Mouse (Mus musculus) E14TG2a.4 (cell line): ENCODE measurements around the gene Vmn2r108.
"Not testable (repeated sequence)": the region's sequence is repeated elsewhere in the genome, so short reads cannot be mapped to it uniquely, and the experiment has no call there.

Source experiments
- H3K27me3 ChIP-seq: 2 replicates; pipeline ENCODE4 v1.6.1; 2014; ENCODE audit warnings: low read length, control low read depth; ENCODE audit not compliant: insufficient read depth
- H3K36me3 ChIP-seq: 2 replicates; pipeline ENCODE4 v1.6.1; 2014; ENCODE audit warnings: low read length, control low read depth; ENCODE audit not compliant: insufficient read depth
- H3K4me1 ChIP-seq: replicated peaks from 2 replicates; pipeline ENCODE4 v1.6.1; 2014; ENCODE audit warnings: low read depth, low read length, control low read depth
- H3K4me3 ChIP-seq: replicated peaks from 2 replicates; pipeline ENCODE4 v1.5.1; 2014; ENCODE audit warnings: mild to moderate bottlenecking, low read length
- H3K9me3 ChIP-seq: 2 replicates; pipeline ENCODE4 v1.6.1; 2014; ENCODE audit warnings: low read length, control low read depth
- CTCF ChIP-seq: conservative IDR thresholded peaks from 2 replicates; pipeline ENCODE4 v1.5.1; 2014; ENCODE audit warnings: low read length
- NANOG ChIP-seq: IDR thresholded peaks from 2 replicates; pipeline ENCODE4 v1.6.1; 2014; ENCODE audit warnings: borderline replicate concordance, low read length, mixed read lengths
- POU5F1 ChIP-seq: IDR thresholded peaks from 2 replicates; pipeline ENCODE4 v1.6.1; 2014; ENCODE audit warnings: low read length, borderline replicate concordance

Gene Vmn2r108

DNA sequence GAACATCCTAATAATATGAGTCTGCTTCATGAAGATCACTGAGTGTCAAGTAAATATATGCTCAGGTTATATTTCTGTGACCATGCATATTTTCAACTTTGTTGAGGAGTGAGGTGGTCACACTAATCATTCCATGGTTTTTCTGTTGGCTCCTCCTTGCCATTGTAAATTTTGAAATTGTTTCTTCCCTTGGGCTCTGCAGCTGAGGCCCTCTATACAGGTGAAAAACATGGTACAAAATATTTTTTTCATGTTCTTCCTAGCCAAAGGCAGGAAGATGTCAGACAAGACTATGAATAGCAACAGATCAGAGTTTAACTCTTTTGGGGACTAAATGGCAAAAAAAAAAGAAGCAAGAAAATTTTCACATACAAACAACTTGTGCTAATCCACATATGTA is at the start of gene Vmn2r108:
Gene Vmn2r108, minus strand, starts transcription at position 101 of the 400 bp plus-strand sequence.
- no peaks in the 10 kb centered on the region for H3K4me1 ChIP-seq
- TF ChIP-seq POU5F1, result no peak
- H3K27me3 ChIP-seq, result no peaks in the 10 kb centered on the region
- H3K9me3 ChIP-seq, result no peaks in the 10 kb centered on the region
- H3K4me3 ChIP-seq, result no peak within 1 kb of the TSS
- no peaks in the 10 kb centered on the region for H3K36me3 ChIP-seq

- H3K4me3 ChIP-seq, H3K27me3 ChIP-seq, H3K4me1 ChIP-seq, H3K36me3 ChIP-seq, H3K9me3 ChIP-seq: not testable (repeated sequence)
- TF ChIP-seq NANOG, result peak; percentile 54; the same call in 1 of the 2 replicates
Observed at GRCm38 (mm10) chr17:20508247-20508646, 27.1 kb upstream of the Vmn2r108 start.

- TF ChIP-seq NANOG (no peak), POU5F1 (no peak), CTCF (no peak)
- Histone ChIP-seq H3K4me1 (no peaks in the 10 kb centered on the region), H3K4me3 (no peak within 1 kb of the TSS), H3K36me3 (no peaks in the 10 kb centered on the region), H3K9me3 (no peaks in the 10 kb centered on the region), H3K27me3 (no peaks in the 10 kb centered on the region)
Observed at GRCm38 (mm10) chr17:20497858-20498257, 16.7 kb upstream of the Vmn2r108 start, which contains the start of gene Vmn1r225. Gene Vmn1r225, plus strand, starts transcription at chr17:20498158.

DNA sequence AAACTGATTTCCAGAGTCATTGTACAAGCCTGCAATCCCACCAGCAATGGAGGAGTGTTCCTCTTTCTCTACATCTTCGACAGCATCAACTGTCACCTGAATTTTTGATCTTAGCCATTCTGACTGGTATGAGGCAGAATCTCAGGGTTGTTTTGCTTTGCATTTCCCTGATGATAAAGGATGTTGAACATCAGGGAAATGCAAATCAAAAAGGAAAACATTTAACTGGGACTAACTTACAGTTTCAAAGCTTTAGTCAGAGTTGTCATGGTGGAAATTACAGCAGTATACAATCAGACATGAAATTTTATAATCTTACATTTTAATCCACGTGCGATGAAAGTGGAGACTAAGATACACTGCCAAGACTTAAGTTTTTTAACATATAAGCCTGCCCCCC is 7.8 kb downstream of the Vmn2r108 start:
- H3K4me3 ChIP-seq, result no peak overlapping the region
- no peak for TF ChIP-seq CTCF
- no peak for TF ChIP-seq POU5F1
- no peak for TF ChIP-seq NANOG
- no peaks in the 10 kb centered on the region for H3K27me3 ChIP-seq
- H3K36me3 ChIP-seq, result no peaks in the 10 kb centered on the region
- H3K4me1 ChIP-seq, result no peaks in the 10 kb centered on the region
- no peaks in the 10 kb centered on the region for H3K9me3 ChIP-seq

DNA sequence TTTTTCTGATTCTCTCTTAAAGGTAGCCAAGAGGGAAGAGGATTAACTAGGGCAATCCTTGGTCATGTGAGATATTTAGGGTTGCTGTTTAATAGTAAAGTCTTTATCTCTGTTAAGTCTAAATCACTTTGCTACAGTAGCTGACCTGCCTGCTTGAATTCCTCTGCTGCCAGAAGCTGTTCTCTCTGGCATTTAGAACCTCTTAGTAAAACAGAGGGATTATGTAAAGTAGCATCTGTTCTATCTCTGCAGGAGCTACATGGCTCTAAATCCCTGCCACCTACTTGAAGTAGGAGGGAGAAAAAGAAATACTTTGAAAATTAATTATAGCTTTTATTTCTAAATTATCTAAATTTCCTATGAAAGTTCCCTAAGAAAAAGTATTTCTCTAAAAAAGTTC is 41.9 kb downstream of the Vmn2r108 start:
- no peak overlapping the region for H3K4me3 ChIP-seq

GRCm38 (mm10) chr17:20413846-20414245 is 67.3 kb downstream of the Vmn2r108 start, which contains the start of gene Vmn1r224:
Gene Vmn1r224, plus strand, starts transcription at chr17:20414146.
- TF ChIP-seq POU5F1 (no peak), NANOG (no peak), CTCF (no peak)
- Histone ChIP-seq H3K4me1 (no peaks in the 10 kb centered on the region), H3K4me3 (no peak within 1 kb of the TSS), H3K36me3 (no peaks in the 10 kb centered on the region), H3K27me3 (no peaks in the 10 kb centered on the region), H3K9me3 (no peaks in the 10 kb centered on the region)

More for the DNA sequence above, 41.9 kb downstream of the Vmn2r108 start:
- TF ChIP-seq NANOG, result no peak
- no peak for TF ChIP-seq CTCF
- no peak for TF ChIP-seq POU5F1
- H3K4me1 ChIP-seq, result no peaks in the 10 kb centered on the region
- H3K27me3 ChIP-seq, result no peaks in the 10 kb centered on the region
- H3K9me3 ChIP-seq, result peaks cover 28% of the 10 kb centered on the region
- no peaks in the 10 kb centered on the region for H3K36me3 ChIP-seq
